Mouse (Mus musculus) induced T-regulatory cell, adult 2 months (primary cell): ENCODE measurements at regions not wholly inside any gene's neighbourhood (a gene's known extent, or its start where the extent isn't known, plus 50 kb on each side); places are given as distances from the start of the nearest gene placed in this dataset.

Source experiments
- DNase-seq: peaks from one replicate; pipeline ENCODE4 v3.0.0-alpha.2; 2012; ENCODE audit warnings: low read depth

GRCm38 (mm10) chr15:62470683-62471331, 1374.2 kb downstream of the Gsdmc2 start:
- no peak for DNase-seq

GRCm38 (mm10) chr15:62468076-62468475, 1376.9 kb downstream of the Gsdmc2 start:
- no peak for DNase-seq

- DNase-seq, result no peak
These were observed 1378.1 kb downstream of the Gsdmc2 start for GRCm38 (mm10) chr15:62466856-62467255.

- DNase-seq, result peak; percentile 54
These were observed 1379.7 kb downstream of the Gsdmc2 start for GRCm38 (mm10) chr15:62465026-62465839.

- peak; percentile 21 for DNase-seq
These were observed 1382.3 kb downstream of the Gsdmc2 start for GRCm38 (mm10) chr15:62462698-62463097.

- DNase-seq, result peak; percentile 50
These were observed 1383.5 kb downstream of the Gsdmc2 start for GRCm38 (mm10) chr15:62461398-62462051.

- peak; percentile 38 for DNase-seq
These were observed 1384.3 kb downstream of the Gsdmc2 start for GRCm38 (mm10) chr15:62460724-62461123.

GRCm38 (mm10) chr15:62460026-62460607, 1384.9 kb downstream of the Gsdmc2 start:
- DNase-seq, result peak; percentile 68

- DNase-seq, result peak; percentile 72
These were observed 1387.0 kb downstream of the Gsdmc2 start for GRCm38 (mm10) chr15:62457990-62458389.

- DNase-seq, result peak; percentile 86
These were observed 1387.8 kb downstream of the Gsdmc2 start for GRCm38 (mm10) chr15:62457051-62457664.

GRCm38 (mm10) chr15:62456020-62456419, 1389.0 kb downstream of the Gsdmc2 start:
- DNase-seq, result peak; percentile 26

GRCm38 (mm10) chr15:62448116-62448515, 1396.9 kb downstream of the Gsdmc2 start:
- DNase-seq, result no peak

- no peak for DNase-seq
These were observed 1405.8 kb downstream of the Gsdmc2 start for GRCm38 (mm10) chr15:62439211-62439610.

- DNase-seq, result no peak
These were observed 1408.3 kb downstream of the Gsdmc2 start for GRCm38 (mm10) chr15:62436631-62437030.

- no peak for DNase-seq
These were observed 1409.8 kb downstream of the Gsdmc2 start for GRCm38 (mm10) chr15:62435141-62435680.

- peak; percentile 42 for DNase-seq
These were observed 1412.2 kb downstream of the Gsdmc2 start for GRCm38 (mm10) chr15:62432742-62433245.

GRCm38 (mm10) chr15:62431150-62431678, 1413.8 kb downstream of the Gsdmc2 start:
- no peak for DNase-seq

- DNase-seq, result no peak
These were observed 1422.0 kb downstream of the Gsdmc2 start for GRCm38 (mm10) chr15:62422995-62423394.

GRCm38 (mm10) chr15:62421073-62421851, 1423.7 kb downstream of the Gsdmc2 start:
- no peak for DNase-seq

- no peak for DNase-seq
These were observed 1428.3 kb downstream of the Gsdmc2 start for GRCm38 (mm10) chr15:62416691-62417090.
